Mouse (Mus musculus) bone marrow, adult 2 months (tissue): ENCODE data around the gene Fgfr2.

Experiments used
- CTCF ChIP-seq: fragments of 200-500 bp; IDR thresholded peaks from 2 replicates; pipeline ENCODE4 v1.5.1; 2011; ENCODE audit warnings: low read length, control low read depth; ENCODE audit not compliant: control insufficient read depth, insufficient read depth
- POLR2A ChIP-seq: fragments of 200-500 bp; IDR thresholded peaks from 2 replicates; pipeline ENCODE4 v1.6.1; 2011; ENCODE audit warnings: low read depth, mild to moderate bottlenecking, control low read depth, low read length, borderline replicate concordance; ENCODE audit not compliant: control insufficient read depth

DNA sequence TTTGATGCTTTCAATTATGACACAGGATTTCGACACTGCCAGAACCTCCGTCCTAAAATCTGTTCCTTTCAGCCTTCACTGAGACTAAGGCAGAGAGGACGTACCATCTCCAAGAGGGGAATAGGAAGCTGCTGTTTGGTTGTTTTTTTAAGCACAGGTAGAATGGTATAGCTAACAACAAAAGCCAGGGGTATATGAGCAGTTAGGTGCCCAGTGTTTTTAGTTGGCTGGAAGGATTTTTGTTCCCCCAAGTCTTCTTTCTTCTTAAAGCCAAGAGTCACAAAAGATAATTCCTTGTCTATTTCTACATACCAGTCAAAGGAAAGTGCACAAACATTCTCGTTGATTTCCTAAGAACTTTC, 2859.9 kb downstream of the Fgfr2 start:
- no peak for TF ChIP-seq CTCF
- no peak for TF ChIP-seq POLR2A
